Mouse (Mus musculus): ENCODE data around the gene Icam1.

GRCm38 (mm10) chr9:21012368-21012767, 3.4 kb upstream of the Icam1 start:
- TF ChIP-seq POLR2A (IDR thresholded peaks at IDR 0.05; ENCODE audit: low read depth, low read length), result no peak
- TF ChIP-seq SIN3A (IDR thresholded peaks at IDR 0.05; ENCODE audit: low read length), result no peak
- TF ChIP-seq CTCF (conservative IDR thresholded peaks at IDR 0.05 in 1 of 2, IDR thresholded peaks at IDR 0.05 in 1 of 2; ENCODE audit: low read depth in 2 of 2, low read length in 2 of 2), result peak in 1 of 2 experiments; percentile 35; a peak in 2 of 4 replicates
- no peak for TF ChIP-seq POLR2AphosphoS2 (IDR thresholded peaks at IDR 0.05; ENCODE audit: low read depth, low read length)
- no peak for TF ChIP-seq USF1 (IDR thresholded peaks at IDR 0.05; ENCODE audit: low read depth, low read length)
- no peak for TF ChIP-seq MAFK (IDR thresholded peaks at IDR 0.05; ENCODE audit: insufficient replicate concordance, low read length)

Measured in CH12.LX (cell line).